Mouse (Mus musculus) c-Kit-negative CD71-positive TER-119-positive erythroid progenitor cells, embryonic 14.5 days (primary cell): ENCODE results near the gene Btg1.
A peak's percentile ranks its signal among the peaks of the same experiment; 100 is the strongest.

Experiments used
- DNase-seq: peaks from one replicate; pipeline ENCODE4 v3.0.0-alpha.2; 2013; ENCODE audit warnings: low read depth, low spot score

The Btg1 gene

DNA sequence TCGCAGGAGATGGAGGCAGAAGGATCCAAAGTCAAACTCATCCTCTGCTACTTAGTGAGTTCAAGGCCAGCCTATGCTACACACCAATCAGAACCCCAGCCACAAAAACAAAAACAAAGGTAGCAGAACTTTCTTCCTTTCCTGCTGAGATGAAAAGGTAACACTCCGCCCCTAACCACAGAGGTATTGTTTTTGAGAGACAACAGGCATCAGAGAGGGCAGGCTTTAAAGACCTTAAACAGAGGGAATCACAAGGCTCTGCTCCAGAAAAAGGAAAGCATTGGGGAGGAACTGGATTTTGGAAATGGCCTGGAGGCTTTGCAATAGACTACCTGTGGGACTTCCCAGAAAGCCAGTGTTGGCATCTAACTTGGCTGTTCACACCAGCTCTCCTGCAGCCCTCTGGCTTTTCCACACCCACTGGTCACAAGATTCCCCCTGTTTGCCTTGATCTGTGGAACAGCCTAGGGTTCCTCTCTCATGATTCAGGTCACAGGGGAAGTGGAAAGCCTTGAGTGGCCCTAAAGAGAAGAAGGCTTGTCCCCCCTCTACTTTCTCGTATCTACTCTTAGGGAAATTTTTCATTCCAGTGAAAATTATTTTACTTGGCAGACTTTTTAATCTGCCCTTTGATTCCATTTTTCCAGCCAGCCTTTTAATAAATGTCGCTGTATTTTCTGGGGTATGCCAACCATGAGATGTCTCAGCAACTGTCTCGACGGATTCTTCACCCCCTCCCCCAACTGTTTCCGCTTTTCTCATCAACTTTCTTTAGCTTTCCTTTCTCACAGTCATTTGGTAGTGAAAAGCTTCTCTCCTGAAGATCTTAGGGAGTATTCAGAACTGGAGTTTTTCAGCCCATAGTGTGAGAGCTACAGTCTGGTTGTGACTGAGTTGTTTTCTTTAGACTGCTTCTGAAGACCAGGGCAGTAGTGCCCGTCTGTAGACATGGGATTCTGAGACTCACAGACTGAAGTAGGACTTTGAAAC, 7.2 kb upstream of the Btg1 start:
- no peak for DNase-seq

DNA sequence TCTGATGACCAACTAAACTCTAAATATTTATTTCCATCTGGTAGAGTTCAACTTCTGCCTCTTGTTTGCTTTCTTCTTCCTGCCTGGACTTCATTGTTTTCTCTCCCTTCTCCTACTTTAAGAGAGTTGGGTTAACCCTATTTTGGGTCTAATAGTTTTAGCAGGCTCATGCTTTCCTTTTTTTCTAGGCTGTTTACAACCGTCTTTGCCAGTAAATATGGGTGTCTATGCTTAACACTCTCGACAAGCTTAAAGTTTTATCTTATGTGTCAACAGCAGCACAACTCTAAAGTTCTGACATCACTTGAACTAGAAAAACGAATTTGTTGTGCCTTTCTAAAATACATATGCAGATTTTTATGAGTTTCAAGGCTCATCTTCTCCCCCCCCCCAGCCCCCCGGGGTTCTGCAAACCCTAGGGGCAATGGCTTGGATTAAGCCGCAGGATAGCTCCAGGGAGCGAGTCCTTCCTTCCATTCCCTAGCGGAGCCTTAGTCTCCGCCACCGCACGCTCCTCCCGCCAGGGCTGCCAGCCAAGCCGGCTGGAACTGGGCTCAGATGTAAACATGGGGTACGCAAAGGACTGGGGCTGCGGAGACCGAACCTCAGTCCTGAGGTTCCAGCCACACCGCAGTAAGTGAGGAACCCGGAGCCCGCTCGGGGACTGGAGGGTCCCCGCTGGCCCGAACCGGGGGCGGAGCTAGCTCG, 651 bp upstream of the Btg1 start:
- DNase-seq: no peak

DNA sequence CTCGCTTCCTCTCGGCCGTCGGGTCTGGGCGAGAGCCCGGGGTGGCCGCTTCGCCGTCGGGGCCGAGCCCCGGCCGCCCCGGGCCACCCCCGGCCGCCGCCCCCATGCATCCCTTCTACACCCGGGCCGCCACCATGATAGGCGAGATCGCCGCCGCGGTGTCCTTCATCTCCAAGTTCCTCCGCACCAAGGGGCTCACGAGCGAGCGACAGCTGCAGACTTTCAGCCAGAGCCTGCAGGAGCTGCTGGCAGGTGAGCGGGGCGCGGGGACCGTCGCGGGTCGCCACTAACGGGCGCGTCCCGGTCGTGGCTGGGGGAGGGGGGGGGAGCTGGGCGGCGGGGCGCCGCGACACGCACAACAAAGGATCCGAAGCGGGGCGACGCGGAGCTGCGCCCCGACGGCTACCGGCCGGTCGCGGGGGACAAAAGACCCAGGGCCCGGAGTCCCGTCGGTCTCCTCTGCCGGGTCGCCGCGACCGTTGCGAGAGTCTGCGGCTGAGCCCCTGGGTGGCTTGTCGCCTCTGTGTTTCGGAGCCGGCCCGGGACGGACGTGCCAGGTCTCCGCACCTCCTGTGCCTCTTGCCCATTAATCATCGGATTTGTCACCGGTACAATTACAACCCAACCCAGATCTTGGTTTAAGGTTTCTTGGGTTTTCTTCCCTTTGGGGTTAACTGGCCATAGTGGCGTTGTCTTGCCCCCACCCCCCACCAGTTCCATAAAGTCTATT, 580 bp downstream of the Btg1 start:
- DNase-seq: peak; percentile 32

DNA sequence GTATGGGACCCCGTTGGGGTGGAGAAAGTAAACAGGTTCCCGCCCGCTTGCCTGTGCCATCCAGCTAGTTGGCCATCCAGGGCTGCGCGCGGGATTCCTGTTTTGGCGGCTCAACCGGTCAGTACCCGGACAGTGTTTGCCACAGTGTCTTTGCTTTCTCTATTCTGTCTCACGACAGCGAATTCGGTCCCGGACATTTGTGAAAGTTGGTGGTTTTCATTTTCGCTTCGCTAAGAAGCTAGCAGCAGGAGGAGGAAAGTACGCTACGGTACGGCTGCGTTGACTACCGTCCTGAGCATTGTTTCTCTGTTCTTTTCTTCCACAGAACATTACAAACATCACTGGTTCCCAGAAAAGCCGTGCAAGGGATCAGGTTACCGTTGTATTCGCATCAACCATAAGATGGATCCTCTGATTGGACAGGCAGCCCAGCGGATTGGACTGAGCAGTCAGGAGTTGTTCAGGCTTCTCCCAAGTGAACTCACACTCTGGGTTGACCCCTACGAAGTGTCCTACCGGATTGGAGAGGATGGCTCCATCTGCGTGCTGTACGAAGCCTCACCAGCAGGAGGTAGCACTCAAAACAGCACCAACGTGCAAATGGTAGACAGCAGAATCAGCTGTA, 1.3 kb downstream of the Btg1 start:
- DNase-seq: peak; percentile 19

DNA sequence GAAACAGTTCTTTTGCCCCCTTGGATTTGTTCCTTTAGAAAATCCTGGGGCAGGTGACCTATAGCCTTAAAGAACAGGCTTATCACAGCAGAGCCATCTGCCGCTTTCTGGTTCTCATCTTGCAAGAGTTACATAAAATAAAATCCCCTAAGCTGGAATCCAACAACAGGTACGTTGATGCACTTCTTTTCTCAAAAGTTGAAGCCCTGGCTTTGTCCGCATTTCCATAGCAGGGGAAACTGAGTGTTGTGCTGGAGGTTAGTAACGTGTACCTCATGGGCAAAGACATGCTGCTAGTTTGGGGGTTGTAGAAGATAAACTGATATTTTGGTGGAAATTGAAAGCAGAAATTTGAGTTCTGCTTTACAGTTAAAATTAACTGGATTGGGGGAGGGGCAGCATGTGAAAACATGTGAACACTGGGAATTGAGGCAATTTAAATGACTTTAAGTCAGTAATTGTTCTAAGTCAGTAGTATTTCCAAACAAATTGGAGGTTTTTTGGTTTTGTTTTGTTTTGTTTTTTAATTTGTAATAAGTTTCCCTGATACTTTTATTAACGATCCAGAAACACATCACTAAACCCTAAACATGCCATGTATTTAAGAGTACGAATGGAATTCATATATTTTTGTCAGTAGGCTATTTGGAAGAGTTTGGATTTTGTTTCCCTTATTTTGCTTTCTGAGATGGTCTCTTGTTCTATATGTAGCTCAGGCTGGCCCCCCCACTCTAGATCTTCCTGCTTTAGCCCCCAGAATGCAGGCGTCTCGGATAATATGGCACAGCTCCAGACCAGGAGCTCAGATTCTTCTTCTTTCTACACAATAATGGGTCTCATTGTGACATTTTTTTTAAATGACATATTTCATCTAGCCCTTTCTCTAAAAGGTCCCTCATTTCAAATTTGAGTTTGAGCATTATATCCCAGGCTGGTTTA, 3.4 kb downstream of the Btg1 start:
- DNase-seq: no peak

DNA sequence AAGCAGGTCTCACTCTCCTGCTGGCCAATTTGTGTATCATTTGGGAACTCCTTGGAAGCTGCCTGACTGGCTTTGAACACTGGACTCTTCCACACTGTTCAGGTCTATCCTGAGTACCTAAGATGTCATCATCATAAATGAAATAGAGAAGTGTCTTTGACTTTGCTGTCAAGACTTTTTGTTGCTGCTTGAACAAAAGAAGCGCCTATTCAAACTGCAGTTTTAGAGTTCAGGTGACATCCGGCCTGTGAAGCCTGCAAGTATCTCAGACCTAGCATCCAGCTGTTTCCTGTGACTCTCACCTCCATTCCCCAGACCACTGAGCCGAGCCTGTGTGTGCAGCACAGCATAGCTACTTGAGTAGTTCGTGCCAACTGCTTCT, 4.1 kb downstream of the Btg1 start:
- DNase-seq: no peak

DNA sequence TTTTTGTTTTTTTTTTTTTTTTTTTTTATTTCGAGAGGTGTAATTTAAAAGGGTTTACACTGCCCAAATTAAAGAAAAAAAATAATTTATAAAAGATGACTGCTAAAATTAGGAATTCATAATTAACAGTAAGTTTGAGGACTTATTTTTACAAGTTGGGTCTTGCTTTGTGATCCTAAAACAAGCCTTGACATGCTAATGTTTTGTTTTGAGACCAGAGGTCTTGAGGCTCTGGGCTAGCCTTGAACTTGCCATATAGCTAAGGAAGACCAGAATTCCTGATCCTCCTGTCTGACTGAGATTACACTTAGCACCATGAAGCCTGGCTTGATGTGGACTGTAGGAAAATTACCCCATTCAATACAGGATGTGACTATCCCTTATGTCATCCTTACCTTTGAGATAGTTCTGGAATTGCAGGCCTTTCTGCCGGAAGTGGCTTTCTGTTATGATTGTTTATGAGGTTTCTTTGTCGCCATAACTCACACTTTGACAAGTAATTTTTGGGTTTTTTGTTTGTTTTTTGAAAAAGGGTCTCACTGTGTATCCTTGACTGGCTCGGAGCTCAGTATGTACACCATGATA, 4.6 kb downstream of the Btg1 start:
- DNase-seq: no peak

DNA sequence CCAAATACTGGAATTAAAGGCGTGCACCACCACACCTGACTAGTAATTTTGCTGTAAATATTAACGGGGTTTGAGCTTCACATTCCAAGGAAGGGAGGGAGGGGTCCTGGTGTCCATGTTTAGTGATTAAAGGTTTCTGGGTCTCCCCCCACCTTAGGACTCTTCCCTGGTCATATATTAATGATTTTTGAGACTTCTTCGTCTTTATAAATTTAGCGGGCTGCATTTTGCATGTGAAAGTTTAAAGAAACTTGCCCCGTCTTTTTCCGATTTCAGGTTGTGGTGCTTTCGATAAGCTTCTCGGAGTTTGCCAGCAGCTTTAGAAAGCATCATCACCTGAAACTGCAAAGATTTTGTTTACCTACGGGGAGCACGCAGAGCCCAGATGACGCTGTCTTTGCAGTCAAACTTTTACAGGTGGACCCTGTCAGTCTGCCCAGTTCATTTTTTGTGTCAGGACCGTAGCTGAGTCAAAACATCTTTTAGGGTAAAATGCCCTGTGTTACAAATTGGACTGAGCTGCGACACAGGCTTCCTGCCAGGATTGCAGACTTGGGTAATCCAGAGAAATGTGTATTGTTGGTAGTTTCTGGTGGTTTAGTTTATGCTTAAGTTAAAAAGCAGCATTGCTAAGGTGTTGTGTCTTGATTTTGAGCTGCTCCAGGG, 5.3 kb downstream of the Btg1 start:
- no peak for DNase-seq

DNA sequence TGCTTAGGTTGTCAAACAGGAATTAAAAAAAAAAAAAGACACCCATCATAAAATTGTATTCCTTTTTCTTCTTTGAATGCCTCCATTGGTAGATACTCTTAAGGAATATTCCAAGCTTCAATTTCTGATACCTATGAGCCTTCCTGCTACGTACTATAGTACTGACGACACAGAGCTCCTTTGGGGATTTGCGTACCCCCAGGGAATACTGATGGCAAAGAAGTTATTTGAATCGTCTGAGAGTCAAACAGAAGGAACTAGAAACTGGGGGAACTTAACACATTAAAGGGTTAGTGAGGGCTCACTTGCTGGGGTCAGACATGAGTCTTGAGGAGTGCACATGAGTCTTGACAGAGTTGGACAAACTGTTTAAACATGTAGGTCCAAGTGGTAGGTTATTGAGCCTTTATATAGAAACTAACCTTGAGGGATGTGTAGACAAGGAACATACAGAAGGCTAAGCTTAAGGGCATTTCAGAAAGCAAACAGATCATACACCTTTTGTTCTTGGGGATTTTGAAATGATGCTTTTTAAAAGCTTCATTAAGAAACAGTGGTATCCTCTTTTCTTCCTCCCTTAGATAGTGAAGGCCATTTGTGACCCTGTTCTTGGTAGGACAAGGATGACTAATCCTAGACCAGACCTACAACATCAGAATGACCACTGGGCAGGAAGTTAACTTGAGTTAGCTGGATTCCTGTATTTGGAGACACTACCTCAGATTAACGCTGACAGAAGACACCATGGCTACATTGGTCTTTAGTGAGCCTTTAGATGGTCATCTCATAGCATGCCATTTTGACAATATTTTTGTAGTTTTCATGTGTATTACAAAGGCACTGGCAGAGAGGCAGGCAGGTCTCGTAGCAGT, 6.2 kb downstream of the Btg1 start:
- no peak for DNase-seq

DNA sequence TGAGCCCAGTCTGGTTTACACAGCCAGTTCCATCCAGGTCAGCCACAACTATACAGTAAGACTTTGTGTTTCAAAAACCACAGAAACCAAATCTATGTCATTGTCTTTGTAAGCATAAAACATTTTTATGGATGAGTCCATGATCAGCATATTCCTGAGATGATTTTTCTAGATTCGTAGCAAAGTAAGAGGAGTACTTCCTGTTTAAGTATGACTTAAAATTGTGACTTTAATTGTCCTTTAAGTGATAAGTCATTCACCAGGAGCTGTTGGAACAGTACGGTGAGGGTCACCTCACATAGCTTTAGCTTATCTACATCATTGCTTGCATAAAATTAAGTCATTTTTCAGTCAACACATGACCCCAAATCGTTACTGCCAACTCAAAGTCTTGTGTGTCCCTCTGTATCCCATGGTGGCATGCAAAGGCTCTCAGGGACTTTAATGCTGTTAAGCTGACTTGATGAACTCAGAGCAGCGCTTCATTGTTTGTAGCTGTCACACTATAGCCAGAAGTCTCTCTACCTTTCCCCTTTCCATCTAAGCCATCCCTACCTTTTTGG, 6.9 kb downstream of the Btg1 start:
- no peak for DNase-seq

DNA sequence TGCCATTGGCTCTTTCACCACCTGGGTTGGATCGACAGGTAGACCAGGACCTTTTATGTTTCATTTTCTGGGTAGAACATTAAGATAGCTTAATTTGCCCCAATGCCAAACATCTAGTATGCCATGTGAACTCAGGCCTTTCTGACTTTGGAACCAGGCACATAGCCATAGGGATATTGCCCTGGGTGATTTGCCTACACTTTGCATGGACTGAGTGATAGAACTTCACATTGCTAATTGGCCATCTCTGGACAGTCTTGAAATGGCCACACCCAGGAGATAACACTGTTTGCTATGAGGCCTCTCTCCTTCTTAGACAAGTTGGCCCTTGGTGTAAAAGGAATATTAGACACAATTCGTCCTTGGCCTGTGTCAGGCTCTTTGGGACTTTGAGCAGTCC, 7.6 kb downstream of the Btg1 start:
- DNase-seq: no peak

DNA sequence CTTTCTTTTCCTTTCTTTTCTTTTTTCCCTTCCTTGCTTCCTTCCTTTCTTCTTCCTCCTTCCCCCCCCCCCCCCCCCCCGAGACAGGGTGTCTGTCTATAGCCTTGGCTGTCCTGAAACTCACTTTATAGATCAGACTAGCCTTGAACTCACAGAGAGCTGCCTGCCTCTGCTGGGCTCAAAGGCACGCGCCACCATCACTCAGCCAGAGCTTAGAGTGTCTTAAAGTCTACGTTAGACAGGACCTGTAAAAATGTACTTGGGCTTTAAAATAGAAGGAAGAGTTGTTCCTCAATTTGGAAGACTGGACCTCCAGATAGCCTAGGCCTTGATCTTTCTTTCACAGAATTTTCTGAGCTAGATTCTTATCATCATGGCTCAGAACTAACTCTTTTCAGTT, 8.3 kb downstream of the Btg1 start:
- no peak for DNase-seq

DNA sequence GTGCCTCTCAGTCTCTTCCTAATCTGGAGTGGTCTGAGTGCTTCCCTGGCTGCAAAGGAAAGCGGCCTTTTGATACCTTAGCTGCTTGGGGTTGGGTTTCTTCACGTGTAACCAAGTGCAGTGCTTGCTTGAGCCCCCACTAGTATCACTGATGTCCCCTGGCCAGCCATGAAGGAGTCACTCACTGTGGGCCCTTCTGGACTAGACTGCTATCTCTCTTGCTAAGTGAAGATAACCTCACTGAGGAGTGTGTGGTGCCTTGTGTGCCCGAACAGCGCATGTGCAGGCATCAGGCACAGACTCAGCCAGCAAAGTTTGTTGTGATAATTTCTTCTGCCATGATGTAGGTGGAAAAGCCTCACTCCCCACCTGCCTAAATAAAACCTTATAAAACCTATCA, 8.9 kb downstream of the Btg1 start:
- no peak for DNase-seq

DNA sequence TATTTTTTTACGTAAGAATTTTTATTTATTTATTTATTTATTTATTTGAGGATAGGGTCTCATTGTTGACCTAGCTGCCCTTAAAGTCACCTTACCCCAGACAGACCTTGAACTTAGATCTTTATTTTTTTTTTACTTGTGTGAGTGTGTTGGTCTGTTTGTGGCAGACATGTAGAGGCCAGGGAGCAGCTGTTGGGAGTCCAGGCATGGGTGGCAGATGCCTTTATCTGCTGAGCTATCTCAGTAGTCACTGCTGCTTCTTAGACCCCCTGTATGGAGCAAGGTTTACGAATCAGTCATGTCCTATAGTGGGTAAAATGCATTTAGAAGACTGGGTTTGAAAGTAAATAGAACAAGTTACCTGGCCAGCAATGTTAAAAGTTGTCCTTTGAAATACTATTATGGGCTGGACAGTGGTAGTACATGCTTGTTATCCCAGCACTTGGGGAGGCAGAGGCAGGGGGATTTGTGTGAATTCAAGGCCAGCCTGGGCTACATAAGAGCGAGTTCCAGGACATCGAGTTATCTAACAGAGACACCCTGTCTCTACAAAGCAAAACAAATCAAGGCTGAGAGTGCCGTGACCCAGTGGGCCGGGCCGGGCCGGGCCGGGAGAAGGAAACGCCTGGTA, 9.4 kb downstream of the Btg1 start:
- DNase-seq: no peak

DNA sequence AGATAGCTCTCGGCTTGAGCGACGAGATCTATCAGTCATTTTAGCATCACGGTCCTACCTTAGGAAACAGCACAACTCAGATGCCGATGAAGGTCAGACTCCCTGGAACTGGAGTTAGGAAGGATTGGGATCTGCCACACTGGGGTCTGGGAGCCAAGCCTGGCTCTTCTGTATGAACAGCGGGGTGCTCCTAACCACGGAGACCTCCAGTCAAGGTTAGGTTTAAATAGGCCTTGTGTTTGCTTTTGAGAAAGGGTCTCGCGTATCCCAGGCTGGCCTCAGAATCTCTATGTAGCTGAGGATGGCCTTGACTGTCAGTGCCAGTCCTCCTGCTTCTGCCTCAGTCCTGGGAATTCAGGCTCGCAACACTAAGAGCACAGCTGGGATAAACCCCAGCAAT, 10.5 kb downstream of the Btg1 start:
- no peak for DNase-seq

DNA sequence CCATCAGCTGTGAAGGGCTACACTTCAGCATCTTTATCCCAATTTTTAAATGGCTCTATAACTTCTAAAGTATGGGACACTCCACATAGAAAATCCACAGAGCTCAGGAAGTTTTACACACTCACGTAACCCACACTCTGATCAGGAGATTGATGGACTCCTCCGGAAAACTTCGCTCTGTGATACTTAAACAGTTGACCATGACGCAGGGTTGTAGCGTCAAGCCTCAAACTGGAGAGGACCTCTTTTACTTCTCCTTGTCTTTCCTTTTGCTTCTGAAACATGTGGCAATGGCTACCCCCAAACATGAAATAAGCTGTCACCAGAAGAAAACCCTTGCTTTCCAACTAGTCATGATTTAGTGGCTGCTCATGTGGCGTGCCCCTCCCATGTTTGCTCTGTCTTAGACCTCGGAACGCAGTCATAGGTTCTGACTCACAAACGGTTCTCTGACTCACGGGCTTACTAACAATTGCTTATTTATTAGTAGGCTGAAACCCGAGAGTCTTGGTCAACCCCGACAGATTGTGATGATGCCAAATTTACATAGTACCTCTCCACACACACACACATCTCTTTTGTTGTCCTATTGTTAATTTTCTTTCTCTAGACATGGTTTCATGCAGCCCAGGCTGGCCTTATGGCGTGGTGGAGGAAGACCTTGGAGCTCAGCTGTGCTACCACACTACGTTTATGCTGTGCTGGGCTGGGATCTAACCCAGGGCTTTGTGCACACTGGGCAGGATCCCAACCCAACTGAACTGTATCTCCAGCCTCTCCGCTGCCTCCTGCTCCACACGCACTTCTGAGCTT, 11.5 kb downstream of the Btg1 start:
- DNase-seq: no peak

DNA sequence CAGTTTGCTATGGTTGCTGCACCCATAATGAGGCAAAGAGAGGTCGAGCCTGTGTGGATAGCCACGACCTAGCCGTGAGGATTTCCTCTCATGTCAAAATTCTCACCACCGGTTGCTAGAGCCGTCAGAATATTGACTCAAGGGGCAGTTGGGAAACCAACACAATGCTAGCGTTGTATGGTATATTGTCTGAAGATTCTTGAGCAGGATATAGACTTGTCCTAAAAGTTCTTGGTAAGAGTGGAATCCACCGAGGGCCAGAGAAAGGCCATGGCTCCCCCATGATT, 12.1 kb downstream of the Btg1 start:
- no peak for DNase-seq
